Mouse (Mus musculus) small intestine, adult 2 months (tissue): ENCODE measurements around the gene Mier1.

Experiments
- CTCF ChIP-seq: fragments of 200-500 bp; IDR thresholded peaks from 2 replicates; pipeline ENCODE4 v1.5.1; 2012; ENCODE audit warnings: low read depth, mild to moderate bottlenecking, control low read depth, inconsistent platforms, low read length, moderate library complexity, mixed read lengths; ENCODE audit not compliant: insufficient replicate concordance, insufficient read length; ENCODE audit errors: extremely low read depth
- POLR2A ChIP-seq: fragments of 200-500 bp; IDR thresholded peaks from 2 replicates; pipeline ENCODE4 v1.6.1; 2012; ENCODE audit warnings: low read depth, mild to moderate bottlenecking, control low read depth, inconsistent platforms, low read length, moderate library complexity

- TF ChIP-seq POLR2A, result no peak
- no peak for TF ChIP-seq CTCF
These were observed 84.9 kb downstream of the Mier1 start for GRCm38 (mm10) chr4:103199086-103199485.
